Comparison of ENCODE assay signal across 16 mouse cellular contexts in the genomic region with DNA sequence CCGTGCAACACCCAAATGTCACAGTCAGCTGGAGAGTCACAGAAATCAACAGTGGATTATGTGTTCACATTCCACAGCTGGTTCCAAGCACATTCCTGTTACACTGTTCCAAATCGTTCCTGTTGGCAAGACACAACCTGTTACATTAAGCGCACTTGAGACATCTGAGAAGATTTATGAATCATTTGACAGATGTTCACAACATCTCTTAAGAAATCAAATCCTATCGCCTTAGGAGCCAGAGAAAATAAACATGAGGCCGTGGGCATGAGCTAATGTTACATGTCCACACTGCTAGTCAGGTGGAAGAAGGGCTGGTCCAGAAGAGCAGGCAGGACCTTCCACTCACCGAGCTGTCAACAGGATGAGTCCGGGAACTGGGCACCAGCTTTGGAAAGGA.
DNase-seq lines count a peak whose midpoint lies in the region; ATAC-seq and TF ChIP-seq lines count a peak whose summit lies in the region.
"Had no signal": no experiment of that assay in that cellular context is flagged by ENCODE, and none has a peak within 500 bp of the region (broad histone marks: within the 10 kb centered on the region; RNA-seq: fewer than 3 reads in every experiment).

No protein-coding gene starts in this region.

- H3K27ac ChIP-seq in lung, embryonic 14.5 days (ENCODE audit: low read depth) = no peak overlapping the region
- no peak overlapping the region for H3K27ac ChIP-seq in stomach, embryonic 15.5 days
- H3K27ac ChIP-seq: heart, embryonic 10.5 days; hindbrain, embryonic 14.5 days; liver, embryonic 12.5 days had no signal

- TF ChIP-seq CTCF in lung, embryonic 14.5 days (IDR thresholded peaks at IDR 0.05; ENCODE audit: low read depth) = no peak

- H3K9me3 ChIP-seq in lung, embryonic 14.5 days (ENCODE audit: low read depth, low read length) = no peaks in the 10 kb centered on the region
- no peaks in the 10 kb centered on the region for H3K9me3 ChIP-seq in stomach, embryonic 15.5 days
- H3K9me3 ChIP-seq: heart, embryonic 10.5 days; liver, embryonic 12.5 days had no signal

- 33% methylated on average over 7 of the region's 7 CpGs for WGBS in lung, embryonic 14.5 days
- WGBS in stomach, embryonic 15.5 days = 42% methylated on average over 7 of the region's 7 CpGs

- no peak overlapping the region for H3K9ac ChIP-seq in lung, embryonic 14.5 days
- no peak overlapping the region for H3K9ac ChIP-seq in stomach, embryonic 15.5 days
- H3K9ac ChIP-seq: hindbrain, embryonic 14.5 days; liver, embryonic 12.5 days had no signal

- peak; percentile 26 for DNase-seq in gastrocnemius, postnatal 14 days
- no peak for DNase-seq in gastrocnemius, postnatal 36 days
- DNase-seq in lung, embryonic 14.5 days = peak; percentile 49
- DNase-seq in lung, postnatal 14 days = no peak
- peak; percentile 97 for DNase-seq in gonadal fat pad, adult 2 months (ENCODE audit: low read depth)
- DNase-seq in left cerebral cortex, adult 9 months (ENCODE audit: low spot score in 2 of 2) = no peak
- no peak for DNase-seq in cerebellum, postnatal 36 days
- DNase-seq: cerebellum, adult 11 months; kidney, adult 11 months; right cerebral cortex, adult 18-20 months; thymus, adult 2 months had no signal

- H3K36me3 ChIP-seq in lung, embryonic 14.5 days (ENCODE audit: insufficient read depth) = 0 out of 2 replicates have a peak, but pooled peaks cover 6% of the 10 kb centered on the region
- 0 out of 2 replicates have a peak, but pooled peaks cover 3% of the 10 kb centered on the region for H3K36me3 ChIP-seq in stomach, embryonic 15.5 days

- H3K4me3 ChIP-seq in lung, embryonic 14.5 days (ENCODE audit: low read depth, low read length) = no peak overlapping the region
- no peak overlapping the region for H3K4me3 ChIP-seq in stomach, embryonic 15.5 days (replicated peaks)
- H3K4me3 ChIP-seq: heart, embryonic 10.5 days; liver, embryonic 12.5 days had no signal

- H3K4me1 ChIP-seq in lung, embryonic 14.5 days (ENCODE audit: insufficient read depth) = no peaks in the 10 kb centered on the region; the same call in 1 of the 2 replicates
- H3K4me1 ChIP-seq in stomach, embryonic 15.5 days = no peaks in the 10 kb centered on the region
- H3K4me1 ChIP-seq: liver, embryonic 12.5 days had no signal

- no peaks in the 10 kb centered on the region for H3K27me3 ChIP-seq in lung, embryonic 14.5 days (ENCODE audit: insufficient read depth, low read length)
- H3K27me3 ChIP-seq in stomach, embryonic 15.5 days (replicated peaks) = no peaks in the 10 kb centered on the region
- H3K27me3 ChIP-seq: liver, embryonic 12.5 days had no signal

- ATAC-seq in lung, embryonic 14.5 days (ENCODE audit: insufficient read depth) = no peak
- 0 out of 2 replicates have a peak, but pooled peaks have one; percentile 17 for ATAC-seq in stomach, embryonic 15.5 days (ENCODE audit: insufficient read depth, low FRiP score, low read depth)
- ATAC-seq: activated CD4-positive, CD25-positive, alpha-beta regulatory T cell, adult 4 months; liver, embryonic 12.5 days had no signal

- H3K4me2 ChIP-seq in lung, embryonic 14.5 days = no peak overlapping the region
- no peak overlapping the region for H3K4me2 ChIP-seq in stomach, embryonic 15.5 days
- H3K4me2 ChIP-seq: hindbrain, embryonic 14.5 days; liver, embryonic 12.5 days had no signal

- intact Hi-C loops in gastrocnemius, postnatal 14 days (cut with DNase I; ENCODE audit: low total_unique reads) = no loop called here
- intact Hi-C loops in gastrocnemius, postnatal 36 days (cut with DNase I) = no loop called here

Comparison
In these comparisons a context has a peak if more than half of its experiments do, and no peak if none do; other contexts are left out.
1. DNase-seq: peak in gastrocnemius, postnatal 14 days (single experiment), lung, embryonic 14.5 days (single experiment) and gonadal fat pad, adult 2 months (single experiment); none in gastrocnemius, postnatal 36 days (0 of 2), lung, postnatal 14 days (single experiment), left cerebral cortex, adult 9 months (0 of 2) and cerebellum, postnatal 36 days (0 of 2).